Mouse (Mus musculus) neural tube, embryonic 11.5 days (tissue): ENCODE measurements at regions not wholly inside any gene's neighbourhood (a gene's known extent, or its start where the extent isn't known, plus 50 kb on each side); places are given as distances from the start of the nearest gene placed in this dataset.

Experiments used
- ATAC-seq: fragments of 200-750 bp; cut with Nextera tagmentation; 2 replicates; pipeline ENCODE4 v1.8.0; 2017; ENCODE audit warnings: moderate number of reproducible peaks, mild to moderate bottlenecking, moderate TSS enrichment, moderate library complexity; ENCODE audit not compliant: insufficient read depth, low FRiP score, low TSS enrichment
- DNase-seq: peaks from one replicate; pipeline ENCODE4 v3.0.0-alpha.2; 2015; ENCODE audit warnings: low spot score
- H3K27ac ChIP-seq: fragments of 300-500 bp; sonication (generic); 2 replicates; pipeline ENCODE4 v1.5.1; 2014; ENCODE audit warnings: low read depth, mild to moderate bottlenecking, low read length
- H3K27me3 ChIP-seq: fragments of 300-500 bp; sonication (generic); 2 replicates; pipeline ENCODE4 v1.6.1; 2014; ENCODE audit warnings: mild to moderate bottlenecking, low read length, mixed read lengths; ENCODE audit not compliant: control insufficient read depth, insufficient read depth
- H3K36me3 ChIP-seq: fragments of 300-500 bp; sonication (generic); 2 replicates; pipeline ENCODE4 v1.6.1; 2014; ENCODE audit warnings: mild to moderate bottlenecking, low read length, moderate library complexity, mixed read lengths; ENCODE audit not compliant: control insufficient read depth, insufficient read depth
- H3K4me1 ChIP-seq: fragments of 300-500 bp; sonication (generic); 2 replicates; pipeline ENCODE4 v1.6.1; 2014; ENCODE audit warnings: low read length, mixed read lengths; ENCODE audit not compliant: control insufficient read depth, insufficient read depth
- H3K4me2 ChIP-seq: fragments of 300-500 bp; sonication (generic); 2 replicates; pipeline ENCODE4 v1.6.1; 2014; ENCODE audit warnings: low read depth, mild to moderate bottlenecking, moderate library complexity
- H3K4me3 ChIP-seq: fragments of 300-500 bp; sonication (generic); 2 replicates; pipeline ENCODE4 v1.5.1; 2014; ENCODE audit warnings: low read depth, low read length
- H3K9ac ChIP-seq: fragments of 300-500 bp; sonication (generic); 2 replicates; pipeline ENCODE4 v1.6.1; 2014; ENCODE audit warnings: mild to moderate bottlenecking, low read length
- H3K9me3 ChIP-seq: fragments of 300-500 bp; sonication (generic); 2 replicates; pipeline ENCODE4 v1.6.1; 2016; ENCODE audit warnings: low read length; ENCODE audit not compliant: control insufficient read depth
- WGBS: fragments of 180-500 bp; shearing (Covaris S2); extraction: QIAGEN DNeasy Blood & Tissue Kit; methylation state at CpG from one replicate; pipeline ENCODE4 v1.1.7; 2014; 5-methylcytosine and 5-hydroxymethylcytosine counted together

DNA sequence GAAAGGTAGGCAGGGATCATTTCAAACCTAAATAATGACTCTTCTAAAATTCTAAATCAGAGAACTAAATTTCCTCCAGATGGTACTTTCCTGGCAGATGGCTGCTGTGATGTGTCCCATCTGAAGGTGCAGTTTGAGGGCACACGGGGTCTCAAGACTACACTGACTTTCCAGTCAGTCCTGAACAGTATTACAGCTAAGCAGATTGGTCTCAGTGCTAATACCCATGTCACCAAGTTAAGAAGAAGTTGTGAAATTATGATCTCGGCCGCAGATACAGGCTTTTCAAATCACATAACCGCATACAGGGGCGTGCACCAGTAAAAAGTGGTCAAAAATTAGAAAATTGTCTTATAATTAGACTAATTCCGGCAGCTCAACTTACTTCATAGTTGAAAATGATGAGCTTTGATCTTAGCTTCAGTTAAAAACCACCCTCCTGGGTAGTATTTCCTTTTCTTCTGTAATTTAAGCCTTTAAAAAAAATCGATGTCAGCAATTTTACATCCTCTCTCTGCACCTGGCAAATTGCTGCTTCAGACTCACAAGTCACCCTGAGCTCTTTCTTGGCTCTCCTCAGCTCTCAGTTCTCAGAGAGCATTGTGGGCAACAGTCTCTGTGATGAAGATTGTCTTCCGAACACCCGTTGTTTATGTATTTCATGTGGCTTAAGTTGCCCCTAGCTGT lies 113.2 kb upstream of the Ccn2 start:
- no peaks in the 10 kb centered on the region for H3K27me3 ChIP-seq
- no peak overlapping the region for H3K27ac ChIP-seq
- DNase-seq (no peak), ATAC-seq (no peak)
- no peak overlapping the region for H3K9ac ChIP-seq
- H3K36me3 ChIP-seq = no peaks in the 10 kb centered on the region
- WGBS = 77% methylated on average over 9 of the region's 9 CpGs
- H3K4me1 ChIP-seq = no peaks in the 10 kb centered on the region
- H3K9me3 ChIP-seq = no peaks in the 10 kb centered on the region
- H3K4me2 ChIP-seq = no peak overlapping the region
- no peak overlapping the region for H3K4me3 ChIP-seq

- H3K27me3 ChIP-seq = no peaks in the 10 kb centered on the region
- no peak overlapping the region for H3K4me3 ChIP-seq
- H3K9ac ChIP-seq = no peak overlapping the region
- no peak overlapping the region for H3K4me2 ChIP-seq
- no peak for DNase-seq
- no peaks in the 10 kb centered on the region for H3K9me3 ChIP-seq
- ATAC-seq = no peak
- 68% methylated on average over 3 of the region's 3 CpGs for WGBS
- no peaks in the 10 kb centered on the region for H3K36me3 ChIP-seq
- no peak overlapping the region for H3K27ac ChIP-seq
- H3K4me1 ChIP-seq = no peaks in the 10 kb centered on the region
Observed at GRCm38 (mm10) chr10:24483053-24483452, 112.2 kb upstream of the Ccn2 start.

DNA sequence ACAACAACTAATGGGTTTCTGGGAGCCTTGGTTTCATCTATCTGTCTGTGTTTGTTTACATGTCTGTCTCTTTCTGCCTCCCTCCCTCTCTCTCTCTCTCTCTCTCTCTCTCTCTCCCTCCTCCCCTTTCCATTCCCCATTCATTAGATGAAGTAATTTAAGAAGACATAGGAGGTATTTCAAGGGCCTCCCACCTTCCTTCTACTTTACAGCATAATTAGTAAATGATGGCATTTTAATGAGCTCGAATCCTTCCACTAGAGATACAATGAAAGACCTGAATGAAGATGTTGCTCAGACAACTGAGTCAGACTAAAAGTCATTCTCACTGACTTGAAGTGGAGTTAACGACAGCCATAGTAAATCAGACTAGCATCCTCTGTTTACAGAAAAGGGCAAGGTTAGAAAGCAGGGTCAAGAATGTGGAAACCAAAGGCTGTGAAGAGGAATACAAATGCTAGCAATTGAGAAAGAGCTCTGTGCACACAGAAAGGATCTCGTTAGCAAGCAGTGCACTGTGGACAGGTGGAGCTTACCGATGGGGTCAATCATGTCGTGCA lies 111.1 kb upstream of the Ccn2 start:
- Histone ChIP-seq H3K27me3 (no peaks in the 10 kb centered on the region), H3K4me3 (no peak overlapping the region), H3K9ac (no peak overlapping the region), H3K36me3 (no peaks in the 10 kb centered on the region), H3K4me1 (no peaks in the 10 kb centered on the region), H3K4me2 (no peak overlapping the region), H3K9me3 (no peaks in the 10 kb centered on the region), H3K27ac (no peak overlapping the region)
- DNase-seq (no peak), ATAC-seq (no peak)
- WGBS = 31% methylated on average over 5 of the region's 5 CpGs

DNA sequence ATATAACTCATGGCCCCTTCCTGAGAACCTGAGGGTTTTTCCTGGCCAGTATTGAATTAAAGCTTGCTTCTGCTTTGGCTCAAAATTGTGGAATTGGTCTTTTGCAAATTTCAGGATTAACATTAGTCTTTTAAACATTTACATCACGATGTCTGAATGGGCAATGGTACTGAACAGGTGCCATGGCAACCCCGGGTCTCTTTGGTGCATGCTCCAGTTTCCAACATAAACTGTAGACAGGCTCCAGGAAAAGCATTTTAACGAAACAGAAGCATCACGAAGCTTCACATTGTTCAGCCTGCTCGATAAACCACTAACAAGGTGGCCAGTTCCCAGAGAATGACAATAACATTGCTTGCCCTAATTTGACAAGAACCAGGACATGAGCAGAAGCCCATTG lies 109.8 kb upstream of the Ccn2 start:
- H3K27me3 ChIP-seq = no peaks in the 10 kb centered on the region
- H3K36me3 ChIP-seq = no peaks in the 10 kb centered on the region
- H3K9me3 ChIP-seq = no peaks in the 10 kb centered on the region
- no peak overlapping the region for H3K27ac ChIP-seq
- no peak overlapping the region for H3K4me3 ChIP-seq
- H3K4me1 ChIP-seq = no peaks in the 10 kb centered on the region
- ATAC-seq (no peak), DNase-seq (no peak)
- 79% methylated on average over 5 of the region's 5 CpGs for WGBS
- no peak overlapping the region for H3K4me2 ChIP-seq
- H3K9ac ChIP-seq = no peak overlapping the region

DNA sequence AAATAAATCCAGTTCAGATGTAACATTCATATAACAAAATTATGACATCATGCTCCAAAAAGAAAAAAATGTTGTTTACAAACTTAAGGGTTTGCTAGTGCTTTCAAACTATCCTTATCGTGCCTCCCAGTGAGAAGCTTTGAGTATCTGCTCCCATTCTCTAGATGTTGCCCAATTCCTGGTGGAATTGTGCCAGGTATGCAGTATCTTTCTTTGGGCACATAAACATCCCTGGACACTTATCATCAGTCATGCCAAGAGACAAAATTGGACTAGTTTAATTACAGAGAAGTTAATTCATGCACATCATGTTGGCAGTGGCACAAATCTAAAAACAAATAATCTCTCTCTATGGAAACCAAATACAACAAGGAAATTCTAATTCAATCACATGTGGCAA lies 109.0 kb upstream of the Ccn2 start:
- H3K9ac ChIP-seq = no peak overlapping the region
- WGBS = 87% methylated on average over 1 of the region's 1 CpGs
- DNase-seq = no peak
- H3K9me3 ChIP-seq = no peaks in the 10 kb centered on the region
- no peaks in the 10 kb centered on the region for H3K4me1 ChIP-seq
- no peak overlapping the region for H3K27ac ChIP-seq
- no peaks in the 10 kb centered on the region for H3K36me3 ChIP-seq
- no peak overlapping the region for H3K4me3 ChIP-seq
- no peak for ATAC-seq
- H3K27me3 ChIP-seq = no peaks in the 10 kb centered on the region
- H3K4me2 ChIP-seq = no peak overlapping the region

DNA sequence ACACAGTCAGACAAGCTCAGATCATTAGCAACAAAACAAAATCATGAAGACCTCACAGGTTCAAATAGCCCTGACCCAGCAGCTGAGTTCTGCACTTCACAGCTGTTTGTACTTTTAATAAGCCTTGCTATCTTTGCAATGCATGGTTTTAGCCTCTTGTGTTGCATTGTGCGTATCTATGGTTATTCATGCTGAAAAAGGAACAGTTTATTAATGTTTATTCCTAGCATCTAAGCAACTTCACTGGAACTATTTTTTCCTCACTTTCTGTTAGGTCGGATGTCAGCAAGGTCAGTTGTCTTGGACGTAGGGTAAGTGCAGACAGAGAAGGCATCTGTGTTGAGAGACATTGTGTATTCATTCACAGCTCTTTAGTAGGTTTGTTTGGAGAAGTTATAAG lies 107.3 kb upstream of the Ccn2 start:
- no peak for DNase-seq
- no peak for ATAC-seq
- H3K4me1 ChIP-seq = no peaks in the 10 kb centered on the region
- no peaks in the 10 kb centered on the region for H3K36me3 ChIP-seq
- 74% methylated on average over 3 of the region's 3 CpGs for whole genome bisulfite sequencing
- no peak overlapping the region for H3K4me3 ChIP-seq
- H3K9ac ChIP-seq = no peak overlapping the region
- no peak overlapping the region for H3K27ac ChIP-seq
- H3K4me2 ChIP-seq = no peak overlapping the region
- no peaks in the 10 kb centered on the region for H3K9me3 ChIP-seq
- no peaks in the 10 kb centered on the region for H3K27me3 ChIP-seq

- 74% methylated on average over 2 of the region's 2 CpGs for WGBS
- H3K4me2 ChIP-seq = no peak overlapping the region
- H3K9ac ChIP-seq = no peak overlapping the region
- ATAC-seq (no peak), DNase-seq (no peak)
- no peaks in the 10 kb centered on the region for H3K9me3 ChIP-seq
- no peak overlapping the region for H3K4me3 ChIP-seq
- H3K27me3 ChIP-seq = no peaks in the 10 kb centered on the region
- H3K27ac ChIP-seq = no peak overlapping the region
- no peaks in the 10 kb centered on the region for H3K4me1 ChIP-seq
- H3K36me3 ChIP-seq = no peaks in the 10 kb centered on the region
Observed at GRCm38 (mm10) chr10:24490432-24490831, 104.8 kb upstream of the Ccn2 start.

GRCm38 (mm10) chr10:24491848-24492247 lies 103.4 kb upstream of the Ccn2 start:
- 88% methylated on average over 3 of the region's 3 CpGs for WGBS
- ATAC-seq = no peak
- no peak overlapping the region for H3K4me2 ChIP-seq
- H3K4me3 ChIP-seq = no peak overlapping the region
- H3K9me3 ChIP-seq = no peaks in the 10 kb centered on the region
- H3K36me3 ChIP-seq = no peaks in the 10 kb centered on the region
- no peak overlapping the region for H3K27ac ChIP-seq
- no peaks in the 10 kb centered on the region for H3K27me3 ChIP-seq
- no peak for DNase-seq
- H3K4me1 ChIP-seq = no peaks in the 10 kb centered on the region
- H3K9ac ChIP-seq = no peak overlapping the region

DNA sequence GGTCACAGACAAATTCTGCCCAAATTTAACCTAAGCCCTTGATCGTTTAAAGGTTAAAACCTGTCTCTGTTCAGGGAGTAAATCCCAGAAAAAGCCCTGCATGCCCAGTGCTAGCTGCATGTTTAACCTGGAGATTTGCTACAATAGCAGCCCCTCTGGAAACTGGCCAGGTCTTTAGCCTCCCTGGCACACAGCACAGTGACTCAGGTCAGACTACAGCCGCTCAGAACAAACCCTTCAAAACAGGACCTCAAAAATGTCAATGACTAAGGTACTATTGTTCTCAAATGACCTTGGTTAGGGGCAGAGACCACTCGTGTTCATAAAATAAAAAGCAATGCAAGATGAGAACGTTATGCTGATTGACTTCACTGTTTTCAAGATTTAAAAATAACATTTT lies 101.8 kb upstream of the Ccn2 start:
- Histone ChIP-seq H3K4me2 (no peak overlapping the region), H3K27ac (no peak overlapping the region), H3K27me3 (no peaks in the 10 kb centered on the region), H3K9me3 (no peaks in the 10 kb centered on the region), H3K36me3 (no peaks in the 10 kb centered on the region), H3K4me3 (no peak overlapping the region), H3K4me1 (no peaks in the 10 kb centered on the region), H3K9ac (no peak overlapping the region)
- DNase-seq (no peak), ATAC-seq (no peak)
- WGBS = 80% methylated on average over 4 of the region's 4 CpGs
